Mouse (Mus musculus) heart, embryonic 14.5 days (tissue): ENCODE results near the gene Map2k3. TPM values are rescaled to one million over a fixed set of nuclear protein-coding genes. Genes with fewer than 3 reads are reported as not detected.

Source experiments
- ATAC-seq: fragments of 200-750 bp; cut with Nextera tagmentation; 2 replicates; pipeline ENCODE4 v1.8.0; 2017; ENCODE audit warnings: low read depth, moderate TSS enrichment; ENCODE audit not compliant: insufficient number of reproducible peaks, insufficient read depth, low FRiP score
- H3K27ac ChIP-seq, 2 experiments: fragments of 200-500 bp in 1 of 2; fragments of 300-500 bp in 1 of 2; sonication (generic) in 1 of 2; replicated peaks in 1 of 2; 2 replicates each; pipeline ENCODE4 v1.5.1; 2012 to 2014; ENCODE audit warnings: low read depth in 2 of 2, low read length in 2 of 2, control low read depth in 1 of 2, mild to moderate bottlenecking in 1 of 2, mixed read lengths in 1 of 2; ENCODE audit not compliant: control insufficient read depth in 1 of 2, insufficient read depth in 1 of 2
- H3K27me3 ChIP-seq: fragments of 300-500 bp; sonication (generic); 2 replicates; pipeline ENCODE4 v1.6.1; 2014; ENCODE audit warnings: mild to moderate bottlenecking, low read length, control low read depth; ENCODE audit not compliant: control insufficient read depth, insufficient read depth
- H3K36me3 ChIP-seq: fragments of 300-500 bp; sonication (generic); 2 replicates; pipeline ENCODE4 v1.6.1; 2014; ENCODE audit warnings: mild to moderate bottlenecking, control low read depth, low read length, mixed read lengths; ENCODE audit not compliant: control insufficient read depth, insufficient read depth
- H3K4me1 ChIP-seq, 2 experiments: fragments of 200-500 bp in 1 of 2; fragments of 300-500 bp in 1 of 2; sonication (generic) in 1 of 2; 2 replicates each; pipeline ENCODE4 v1.6.1; 2012 to 2014; ENCODE audit warnings: low read length in 2 of 2, control low read depth in 1 of 2, mixed read lengths in 1 of 2; ENCODE audit not compliant: control insufficient read depth in 2 of 2, insufficient read depth in 2 of 2
- H3K4me2 ChIP-seq: fragments of 300-500 bp; sonication (generic); 2 replicates; pipeline ENCODE4 v1.6.1; 2014; ENCODE audit warnings: mild to moderate bottlenecking, low read length
- H3K4me3 ChIP-seq, 2 experiments: fragments of 200-500 bp in 1 of 2; fragments of 300-500 bp in 1 of 2; sonication (generic) in 1 of 2; 2 replicates each; pipeline ENCODE4 v1.5.1; 2012 to 2014; ENCODE audit warnings: low read length in 2 of 2, mild to moderate bottlenecking in 2 of 2, control low read depth in 1 of 2, low read depth in 1 of 2, moderate library complexity in 1 of 2; ENCODE audit not compliant: control insufficient read depth in 1 of 2, insufficient read depth in 1 of 2
- H3K9ac ChIP-seq: fragments of 300-500 bp; sonication (generic); 2 replicates; pipeline ENCODE4 v1.6.1; 2014; ENCODE audit warnings: mild to moderate bottlenecking, low read length
- H3K9me3 ChIP-seq: fragments of 300-500 bp; sonication (generic); 2 replicates; pipeline ENCODE4 v1.6.1; 2016; ENCODE audit warnings: low read length, control low read depth; ENCODE audit not compliant: control insufficient read depth
- WGBS: fragments of 180-500 bp; shearing (Covaris S2); extraction: QIAGEN DNeasy Blood & Tissue Kit; methylation state at CpG from one replicate; pipeline ENCODE4 v1.1.7; 2014; 5-methylcytosine and 5-hydroxymethylcytosine counted together
- polyA plus RNA-seq: library from polyadenylated mRNA; unstranded; fragments of >200 nt; fragmentation: Nextera tagmentation; extraction: Ambion mirVana; gene quantifications from 2 replicates; pipeline ENCODE4 v1.2.1, GENCODE M21; 2014

The Map2k3 gene
- polyA plus RNA-seq, 1 experiment from 2014 or later = 59.2 TPM

DNA sequence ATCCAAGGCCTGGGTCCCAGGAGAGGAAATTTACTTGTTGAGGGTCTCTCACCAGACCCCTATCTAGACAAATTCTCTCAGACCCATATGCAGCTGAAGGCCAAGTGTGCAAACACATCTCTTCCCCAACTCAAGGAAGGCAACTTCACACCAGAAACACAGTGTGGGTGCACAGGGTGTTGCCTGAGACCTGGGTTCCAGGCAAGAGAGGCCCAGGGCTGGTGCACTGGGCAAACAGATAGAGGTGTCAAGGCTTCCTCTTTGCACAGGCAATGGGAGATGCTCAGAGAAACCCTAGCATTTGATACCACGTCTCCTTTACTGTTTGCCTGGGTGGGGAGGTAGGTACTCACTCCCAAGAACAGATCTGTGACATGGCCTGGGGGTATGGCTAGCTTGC, 6.9 kb upstream of the Map2k3 start:
- H3K36me3 ChIP-seq = peaks cover 10% of the 10 kb centered on the region
- H3K4me2 ChIP-seq = no peak overlapping the region
- H3K9me3 ChIP-seq = no peaks in the 10 kb centered on the region
- H3K27me3 ChIP-seq = no peaks in the 10 kb centered on the region
- peaks cover 6 to 8% of the 10 kb centered on the region in 2 experiments; a peak in 3 of 4 replicates for H3K4me1 ChIP-seq
- no peak overlapping the region for H3K27ac ChIP-seq
- no peak overlapping the region for H3K9ac ChIP-seq
- ATAC-seq = no peak
- WGBS = 81% methylated on average over 1 of the region's 1 CpGs
- no peak overlapping the region for H3K4me3 ChIP-seq

- H3K4me2 ChIP-seq = peak overlapping the region; percentile 44
- H3K36me3 ChIP-seq = no peaks in the 10 kb centered on the region
- H3K4me1 ChIP-seq = peaks cover 16 to 19% of the 10 kb centered on the region in 2 experiments
- peak overlapping the region; percentile 42; the same call in 1 of the 2 replicates for H3K9ac ChIP-seq
- H3K9me3 ChIP-seq = no peaks in the 10 kb centered on the region
- H3K27me3 ChIP-seq = no peaks in the 10 kb centered on the region
- H3K4me3 ChIP-seq = 0 out of 4 replicates have a peak overlapping the region, but pooled peaks of 1 of the 2 experiments have one; percentile 1
- H3K27ac ChIP-seq = 0 out of 4 replicates have a peak overlapping the region, but pooled peaks have one; percentile 27 to 37
- WGBS = under 1% methylated on average over 9 of the region's 9 CpGs
- peak; percentile 62 for ATAC-seq
Measured at GRCm38 (mm10) chr11:60927264-60927663, 4.6 kb upstream of the Map2k3 start.

GRCm38 (mm10) chr11:60930724-60931281, 1.0 kb upstream of the Map2k3 start:
- H3K4me3 ChIP-seq = peak overlapping the region; percentile 60 to 93
- 14% methylated on average over 7 of the region's 7 CpGs for WGBS
- H3K27ac ChIP-seq = peak overlapping the region in 1 of 2 experiments; percentile 26; a peak in 1 of 4 replicates
- H3K9ac ChIP-seq = peak overlapping the region; percentile 95
- H3K9me3 ChIP-seq = no peaks in the 10 kb centered on the region
- peaks cover 38 to 49% of the 10 kb centered on the region in 2 experiments for H3K4me1 ChIP-seq
- H3K27me3 ChIP-seq = no peaks in the 10 kb centered on the region
- H3K4me2 ChIP-seq = peak overlapping the region; percentile 87
- no peaks in the 10 kb centered on the region for H3K36me3 ChIP-seq
- ATAC-seq = no peak

- H3K4me1 ChIP-seq = peaks cover 38 to 53% of the 10 kb centered on the region in 2 experiments
- H3K9ac ChIP-seq = peak overlapping the region; percentile 95
- H3K27ac ChIP-seq = peak overlapping the region in 1 of 2 experiments; percentile 26; a peak in 1 of 4 replicates
- 3% methylated on average over 30 of the region's 30 CpGs for WGBS
- no peak; the same call in 1 of the 2 replicates for ATAC-seq
- H3K27me3 ChIP-seq = no peaks in the 10 kb centered on the region
- H3K9me3 ChIP-seq = no peaks in the 10 kb centered on the region
- H3K4me3 ChIP-seq = peak overlapping the region; percentile 60 to 93
- H3K36me3 ChIP-seq = no peaks in the 10 kb centered on the region
- H3K4me2 ChIP-seq = peak overlapping the region; percentile 87
Measured at GRCm38 (mm10) chr11:60931282-60931868, 458 bp upstream of the Map2k3 start.

GRCm38 (mm10) chr11:60932503-60933020, 729 bp downstream of the Map2k3 start:
- Histone ChIP-seq H3K27me3 (no peaks in the 10 kb centered on the region), H3K9ac (peak overlapping the region; percentile 95), H3K27ac (peak overlapping the region; percentile 55 to 86), H3K4me3 (peak overlapping the region; percentile 85 to 93), H3K4me1 (peaks cover 40 to 58% of the 10 kb centered on the region in 2 experiments), H3K9me3 (no peaks in the 10 kb centered on the region), H3K36me3 (no peaks in the 10 kb centered on the region), H3K4me2 (peak overlapping the region; percentile 87)
- ATAC-seq = no peak
- under 1% methylated on average over 7 of the region's 7 CpGs for WGBS

GRCm38 (mm10) chr11:60933178-60933930, 1.5 kb downstream of the Map2k3 start:
- peak overlapping the region; percentile 85 to 93 for H3K4me3 ChIP-seq
- no peaks in the 10 kb centered on the region for H3K9me3 ChIP-seq
- no peak for ATAC-seq
- 74% methylated on average over 10 of the region's 10 CpGs for WGBS
- peaks cover 46 to 59% of the 10 kb centered on the region in 2 experiments for H3K4me1 ChIP-seq
- peak overlapping the region; percentile 87 for H3K4me2 ChIP-seq
- H3K27ac ChIP-seq = no peak overlapping the region
- H3K36me3 ChIP-seq = no peaks in the 10 kb centered on the region
- peak overlapping the region; percentile 95 for H3K9ac ChIP-seq
- no peaks in the 10 kb centered on the region for H3K27me3 ChIP-seq

- WGBS = 63% methylated on average over 2 of the region's 2 CpGs
- Histone ChIP-seq H3K27ac (peak overlapping the region; percentile 30 to 35; a peak in 3 of 4 replicates), H3K36me3 (no peaks in the 10 kb centered on the region), H3K27me3 (no peaks in the 10 kb centered on the region), H3K4me3 (no peak overlapping the region), H3K9ac (no peak overlapping the region), H3K9me3 (no peaks in the 10 kb centered on the region), H3K4me1 (peaks cover 55 to 74% of the 10 kb centered on the region in 2 experiments), H3K4me2 (peak overlapping the region; percentile 40)
- no peak for ATAC-seq
Measured at GRCm38 (mm10) chr11:60934795-60935194, 3.0 kb downstream of the Map2k3 start.
